Mouse (Mus musculus) heart, embryonic 14.5 days (tissue): ENCODE data around the gene BC005561. TPM values are rescaled to one million over a fixed set of nuclear protein-coding genes. Genes with fewer than 3 reads are reported as not detected.
"Not testable (repeated sequence)": the region's sequence is repeated elsewhere in the genome, so short reads cannot be mapped to it uniquely, and the experiment has no call there.

Experiments used
- ATAC-seq: fragments of 200-750 bp; cut with Nextera tagmentation; 2 replicates; pipeline ENCODE4 v1.8.0; 2017; ENCODE audit warnings: low read depth, moderate TSS enrichment; ENCODE audit not compliant: insufficient number of reproducible peaks, insufficient read depth, low FRiP score
- H3K27ac ChIP-seq, 2 experiments: fragments of 200-500 bp in 1 of 2; fragments of 300-500 bp in 1 of 2; sonication (generic) in 1 of 2; replicated peaks in 1 of 2; 2 replicates each; pipeline ENCODE4 v1.5.1; 2012 to 2014; ENCODE audit warnings: low read depth in 2 of 2, low read length in 2 of 2, control low read depth in 1 of 2, mild to moderate bottlenecking in 1 of 2, mixed read lengths in 1 of 2; ENCODE audit not compliant: control insufficient read depth in 1 of 2, insufficient read depth in 1 of 2
- H3K27me3 ChIP-seq: fragments of 300-500 bp; sonication (generic); 2 replicates; pipeline ENCODE4 v1.6.1; 2014; ENCODE audit warnings: mild to moderate bottlenecking, low read length, control low read depth; ENCODE audit not compliant: control insufficient read depth, insufficient read depth
- H3K36me3 ChIP-seq: fragments of 300-500 bp; sonication (generic); 2 replicates; pipeline ENCODE4 v1.6.1; 2014; ENCODE audit warnings: mild to moderate bottlenecking, control low read depth, low read length, mixed read lengths; ENCODE audit not compliant: control insufficient read depth, insufficient read depth
- H3K4me1 ChIP-seq, 2 experiments: fragments of 200-500 bp in 1 of 2; fragments of 300-500 bp in 1 of 2; sonication (generic) in 1 of 2; 2 replicates each; pipeline ENCODE4 v1.6.1; 2012 to 2014; ENCODE audit warnings: low read length in 2 of 2, control low read depth in 1 of 2, mixed read lengths in 1 of 2; ENCODE audit not compliant: control insufficient read depth in 2 of 2, insufficient read depth in 2 of 2
- H3K4me2 ChIP-seq: fragments of 300-500 bp; sonication (generic); 2 replicates; pipeline ENCODE4 v1.6.1; 2014; ENCODE audit warnings: mild to moderate bottlenecking, low read length
- H3K4me3 ChIP-seq, 2 experiments: fragments of 200-500 bp in 1 of 2; fragments of 300-500 bp in 1 of 2; sonication (generic) in 1 of 2; 2 replicates each; pipeline ENCODE4 v1.5.1; 2012 to 2014; ENCODE audit warnings: low read length in 2 of 2, mild to moderate bottlenecking in 2 of 2, control low read depth in 1 of 2, low read depth in 1 of 2, moderate library complexity in 1 of 2; ENCODE audit not compliant: control insufficient read depth in 1 of 2, insufficient read depth in 1 of 2
- H3K9ac ChIP-seq: fragments of 300-500 bp; sonication (generic); 2 replicates; pipeline ENCODE4 v1.6.1; 2014; ENCODE audit warnings: mild to moderate bottlenecking, low read length
- H3K9me3 ChIP-seq: fragments of 300-500 bp; sonication (generic); 2 replicates; pipeline ENCODE4 v1.6.1; 2016; ENCODE audit warnings: low read length, control low read depth; ENCODE audit not compliant: control insufficient read depth
- WGBS: fragments of 180-500 bp; shearing (Covaris S2); extraction: QIAGEN DNeasy Blood & Tissue Kit; methylation state at CpG from one replicate; pipeline ENCODE4 v1.1.7; 2014; 5-methylcytosine and 5-hydroxymethylcytosine counted together
- polyA plus RNA-seq: library from polyadenylated mRNA; unstranded; fragments of >200 nt; fragmentation: Nextera tagmentation; extraction: Ambion mirVana; gene quantifications from 2 replicates; pipeline ENCODE4 v1.2.1, GENCODE M21; 2014

BC005561 gene
- polyA plus RNA-seq, 1 experiment from 2014 or later: 9.0 TPM

DNA sequence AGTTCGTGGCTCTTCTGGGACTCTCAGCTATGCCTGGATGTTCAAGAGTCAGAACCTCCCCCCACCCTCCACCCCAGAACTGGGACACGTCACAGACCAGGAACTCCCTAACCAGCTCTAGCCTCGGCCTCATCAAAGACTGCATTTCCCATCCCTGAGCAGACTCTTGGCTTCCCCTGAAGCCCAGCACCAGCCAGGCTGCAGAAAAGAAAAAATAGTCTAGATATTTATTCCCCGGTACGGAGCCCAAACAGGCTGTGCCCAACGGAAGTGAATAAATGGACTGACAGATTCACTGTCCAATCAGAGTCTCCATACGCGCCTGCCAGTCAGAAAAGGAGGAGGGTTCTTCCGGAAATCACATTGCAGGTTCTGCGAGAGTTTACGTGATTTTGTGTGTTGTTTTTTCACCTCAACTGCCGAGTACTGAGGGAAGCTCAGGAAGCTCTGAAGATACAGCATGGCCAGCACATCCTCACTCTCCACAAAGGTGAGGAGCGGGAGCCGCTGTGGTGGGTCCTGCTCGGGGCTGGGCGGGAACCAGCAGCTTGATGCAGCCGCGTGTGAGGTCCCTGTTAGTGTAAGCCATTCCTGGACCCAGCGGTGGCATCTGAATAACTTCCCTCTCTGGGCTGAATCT is 63.2 kb downstream of the BC005561 start:
- H3K9me3 ChIP-seq, H3K36me3 ChIP-seq, H3K27me3 ChIP-seq, H3K4me1 ChIP-seq: not testable (repeated sequence)
- H3K9ac ChIP-seq: peak overlapping the region; percentile 87
- H3K4me3 ChIP-seq: peak overlapping the region; percentile 61 to 67
- WGBS: 1% methylated on average over 18 of the region's 19 CpGs
- ATAC-seq: peak; percentile 99
- H3K27ac ChIP-seq: peak overlapping the region; percentile 86 to 87
- peak overlapping the region; percentile 65 for H3K4me2 ChIP-seq

Other genes with a start within 250 kb of the BC005561 start
- gene Ibsp, start 209.2 kb upstream of the BC005561 start, polyA plus RNA-seq: not detected in 2 replicates
- not detected in 2 replicates for gene Mepe, start 183.0 kb upstream of the BC005561 start, polyA plus RNA-seq
- gene Spp1, start 73.2 kb upstream of the BC005561 start, polyA plus RNA-seq: 12.8 and 72.4 TPM in 2 replicates
- gene Pkd2, start 48.9 kb upstream of the BC005561 start, polyA plus RNA-seq: 14.6 and 15.3 TPM in 2 replicates